Mouse (Mus musculus) neural tube, embryonic 15.5 days (tissue): ENCODE data around the gene Hivep1. TPM values are rescaled to one million over a fixed set of nuclear protein-coding genes. Genes with fewer than 3 reads are reported as not detected.

ENCODE experiments used
- ATAC-seq: fragments of 200-750 bp; cut with Nextera tagmentation; 2 replicates; pipeline ENCODE4 v1.8.0; 2017; ENCODE audit warnings: mild to moderate bottlenecking, moderate TSS enrichment, moderate library complexity; ENCODE audit not compliant: low FRiP score
- H3K27ac ChIP-seq: fragments of 300-500 bp; sonication (generic); replicated peaks from 2 replicates; pipeline ENCODE4 v1.5.1; 2015; ENCODE audit warnings: mild to moderate bottlenecking, inconsistent platforms
- H3K27me3 ChIP-seq: fragments of 300-500 bp; sonication (generic); replicated peaks from 2 replicates; pipeline ENCODE4 v1.6.1; 2015; ENCODE audit warnings: inconsistent platforms
- H3K36me3 ChIP-seq: fragments of 300-500 bp; sonication (generic); 2 replicates; pipeline ENCODE4 v1.6.1; 2015; ENCODE audit warnings: inconsistent platforms
- H3K4me1 ChIP-seq: fragments of 300-500 bp; sonication (generic); 2 replicates; pipeline ENCODE4 v1.6.1; 2015; ENCODE audit warnings: inconsistent platforms
- H3K4me2 ChIP-seq: fragments of 300-500 bp; sonication (generic); 2 replicates; pipeline ENCODE4 v1.6.1; 2015; ENCODE audit warnings: inconsistent platforms, mild to moderate bottlenecking, moderate library complexity
- H3K4me3 ChIP-seq: fragments of 300-500 bp; sonication (generic); replicated peaks from 2 replicates; pipeline ENCODE4 v1.5.1; 2015; ENCODE audit warnings: mild to moderate bottlenecking, inconsistent platforms
- H3K9ac ChIP-seq: fragments of 300-500 bp; sonication (generic); replicated peaks from 2 replicates; pipeline ENCODE4 v1.6.1; 2015; ENCODE audit warnings: mild to moderate bottlenecking, inconsistent platforms
- H3K9me3 ChIP-seq: fragments of 300-500 bp; sonication (generic); replicated peaks from 2 replicates; pipeline ENCODE4 v1.6.1; 2016; ENCODE audit warnings: inconsistent platforms
- WGBS: fragments of 180-500 bp; shearing (Covaris S2); methylation state at CpG from one replicate; pipeline ENCODE4 v1.1.7; 2015; ENCODE audit warnings: mixed read lengths; 5-methylcytosine and 5-hydroxymethylcytosine counted together
- polyA plus RNA-seq: library from polyadenylated mRNA; unstranded; fragments of >200 nt; fragmentation: Nextera tagmentation; extraction: Ambion mirVana; gene quantifications from 2 replicates; pipeline ENCODE4 v1.2.1, GENCODE M21; 2015

Gene Hivep1
- polyA plus RNA-seq, 1 experiment from 2014 or later: 17.6 TPM

GRCm38 (mm10) chr13:42121106-42121776 is 69.4 kb downstream of the Hivep1 start:
- Histone ChIP-seq H3K4me3 (no peak overlapping the region), H3K9ac (no peak overlapping the region), H3K9me3 (no peaks in the 10 kb centered on the region), H3K27ac (no peak overlapping the region), H3K4me1 (peaks cover 10% of the 10 kb centered on the region; the same call in 1 of the 2 replicates), H3K4me2 (no peak overlapping the region), H3K27me3 (no peaks in the 10 kb centered on the region), H3K36me3 (peaks cover 6% of the 10 kb centered on the region; the same call in 1 of the 2 replicates)
- peak; percentile 17; the same call in 1 of the 2 replicates for ATAC-seq
- WGBS: 78% methylated on average over 5 of the region's 5 CpGs

- peaks cover 10% of the 10 kb centered on the region; the same call in 1 of the 2 replicates for H3K4me1 ChIP-seq
- H3K27ac ChIP-seq: peak overlapping the region; percentile 3
- no peak overlapping the region for H3K9ac ChIP-seq
- no peaks in the 10 kb centered on the region for H3K27me3 ChIP-seq
- no peak overlapping the region for H3K4me3 ChIP-seq
- peaks cover 6% of the 10 kb centered on the region; the same call in 1 of the 2 replicates for H3K36me3 ChIP-seq
- WGBS: 51% methylated on average over 5 of the region's 5 CpGs
- H3K4me2 ChIP-seq: no peak overlapping the region
- H3K9me3 ChIP-seq: no peaks in the 10 kb centered on the region
- ATAC-seq: peak; percentile 59
Measured at GRCm38 (mm10) chr13:42121777-42122682, 70.2 kb downstream of the Hivep1 start.

GRCm38 (mm10) chr13:42144627-42145026 is 92.8 kb downstream of the Hivep1 start:
- WGBS: 75% methylated on average over 3 of the region's 3 CpGs

GRCm38 (mm10) chr13:42149328-42150071 is 97.7 kb downstream of the Hivep1 start:
- no peak overlapping the region for H3K4me3 ChIP-seq
- peak overlapping the region; percentile 78 for H3K27ac ChIP-seq
- H3K4me1 ChIP-seq: peaks cover 33% of the 10 kb centered on the region
- peak overlapping the region; percentile 11; the same call in 1 of the 2 replicates for H3K9ac ChIP-seq
- peak; percentile 71 for ATAC-seq
- H3K36me3 ChIP-seq: 0 out of 2 replicates have a peak, but pooled peaks cover under 1% of the 10 kb centered on the region
- H3K4me2 ChIP-seq: peak overlapping the region; percentile 25; the same call in 1 of the 2 replicates
- H3K9me3 ChIP-seq: no peaks in the 10 kb centered on the region
- no peaks in the 10 kb centered on the region for H3K27me3 ChIP-seq
- WGBS: 17% methylated on average over 9 of the region's 9 CpGs

More at GRCm38 (mm10) chr13:42144627-42145026, 92.8 kb downstream of the Hivep1 start:
- Histone ChIP-seq H3K9me3 (no peaks in the 10 kb centered on the region), H3K4me2 (no peak overlapping the region), H3K27ac (no peak overlapping the region), H3K9ac (no peak overlapping the region), H3K36me3 (no peaks in the 10 kb centered on the region), H3K4me3 (no peak overlapping the region), H3K4me1 (peaks cover 19% of the 10 kb centered on the region), H3K27me3 (no peaks in the 10 kb centered on the region)
- ATAC-seq: no peak

DNA sequence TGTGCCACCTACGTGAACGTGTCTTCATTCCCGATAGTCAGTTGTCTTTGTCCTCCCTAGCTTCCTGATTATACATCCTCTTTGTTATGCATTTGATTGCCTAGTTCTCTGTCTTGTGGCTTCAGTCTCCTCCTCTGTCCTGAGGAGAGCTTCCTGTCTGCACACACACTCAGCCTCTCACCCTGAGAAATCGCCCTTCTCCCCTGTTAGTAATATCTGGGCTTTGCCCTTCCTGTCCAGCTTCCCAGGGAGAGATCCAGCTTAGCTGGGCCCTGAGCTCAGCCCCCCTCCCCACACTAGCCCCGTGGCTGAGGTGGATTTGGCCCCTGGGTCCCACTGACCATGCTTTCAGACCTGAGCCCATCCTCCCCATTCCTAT is 98.2 kb downstream of the Hivep1 start:
- Histone ChIP-seq H3K4me1 (peaks cover 33% of the 10 kb centered on the region), H3K4me3 (no peak overlapping the region), H3K9ac (peak overlapping the region; percentile 11; the same call in 1 of the 2 replicates), H3K9me3 (no peaks in the 10 kb centered on the region), H3K4me2 (peak overlapping the region; percentile 25; the same call in 1 of the 2 replicates), H3K27ac (peak overlapping the region; percentile 78), H3K27me3 (no peaks in the 10 kb centered on the region), H3K36me3 (peaks cover 6% of the 10 kb centered on the region; the same call in 1 of the 2 replicates)
- 19% methylated on average over 5 of the region's 5 CpGs for WGBS
- ATAC-seq: peak; percentile 37

DNA sequence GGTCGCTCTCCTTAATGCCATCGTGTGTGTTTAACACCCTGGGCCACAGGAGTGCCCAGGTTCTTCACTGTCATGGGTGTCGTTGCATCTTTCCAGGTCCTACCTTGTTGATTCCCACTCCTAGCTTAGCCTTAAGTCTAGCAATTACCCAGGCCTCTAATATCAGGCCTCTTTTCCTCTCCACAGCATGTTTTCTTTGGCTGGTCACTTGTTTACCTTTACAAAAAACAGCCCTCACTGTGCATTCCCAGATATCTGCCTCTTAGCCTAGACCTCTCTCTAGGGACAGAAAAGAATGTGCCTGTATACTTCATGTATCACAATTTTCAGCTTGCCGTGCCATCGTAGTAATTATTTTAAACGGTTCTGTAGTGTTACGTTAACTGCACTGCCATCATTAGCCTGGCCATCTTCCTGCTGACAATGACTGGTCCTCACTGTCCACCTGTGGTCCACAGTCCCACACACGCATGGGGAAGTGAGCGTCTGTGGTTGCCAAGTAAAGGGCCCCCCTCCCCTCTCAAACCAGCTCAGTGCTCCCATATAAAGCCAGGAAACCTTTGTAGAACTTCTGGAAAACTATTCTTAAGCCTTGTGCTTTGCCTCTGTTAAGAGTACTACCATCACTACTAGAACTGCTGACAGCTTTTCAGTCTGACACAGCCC is 98.8 kb downstream of the Hivep1 start:
- Histone ChIP-seq H3K9ac (no peak overlapping the region), H3K4me1 (peaks cover 32% of the 10 kb centered on the region), H3K4me2 (no peak overlapping the region)

GRCm38 (mm10) chr13:42158259-42158658 is 106.4 kb downstream of the Hivep1 start:
- WGBS: 94% methylated on average over 14 of the region's 14 CpGs
- Histone ChIP-seq H3K4me1 (0 out of 2 replicates have a peak, but pooled peaks cover 2% of the 10 kb centered on the region), H3K9me3 (no peaks in the 10 kb centered on the region), H3K4me2 (no peak overlapping the region), H3K27me3 (no peaks in the 10 kb centered on the region), H3K36me3 (peaks cover 32% of the 10 kb centered on the region), H3K4me3 (no peak overlapping the region), H3K27ac (no peak overlapping the region), H3K9ac (no peak overlapping the region)
- no peak for ATAC-seq

More for the DNA sequence above, 98.8 kb downstream of the Hivep1 start:
- peak overlapping the region; percentile 78 for H3K27ac ChIP-seq
- no peak overlapping the region for H3K4me3 ChIP-seq
- H3K27me3 ChIP-seq: no peaks in the 10 kb centered on the region
- ATAC-seq: no peak
- H3K9me3 ChIP-seq: no peaks in the 10 kb centered on the region
- WGBS: 64% methylated on average over 9 of the region's 9 CpGs
- H3K36me3 ChIP-seq: peaks cover 11% of the 10 kb centered on the region; the same call in 1 of the 2 replicates

GRCm38 (mm10) chr13:42159416-42160185 is 107.8 kb downstream of the Hivep1 start:
- H3K27ac ChIP-seq: peak overlapping the region; percentile 45; the same call in 1 of the 2 replicates
- 0 out of 2 replicates have a peak, but pooled peaks cover 2% of the 10 kb centered on the region for H3K4me1 ChIP-seq
- H3K27me3 ChIP-seq: no peaks in the 10 kb centered on the region
- no peaks in the 10 kb centered on the region for H3K9me3 ChIP-seq
- no peak overlapping the region for H3K4me3 ChIP-seq
- H3K4me2 ChIP-seq: no peak overlapping the region
- WGBS: 65% methylated on average over 14 of the region's 14 CpGs
- H3K36me3 ChIP-seq: peaks cover 31% of the 10 kb centered on the region
- ATAC-seq: no peak; the same call in 1 of the 2 replicates
- no peak overlapping the region for H3K9ac ChIP-seq

- H3K9ac ChIP-seq: no peak overlapping the region
- H3K27ac ChIP-seq: no peak overlapping the region
- H3K4me3 ChIP-seq: no peak overlapping the region
- H3K36me3 ChIP-seq: peaks cover 15% of the 10 kb centered on the region
- no peaks in the 10 kb centered on the region for H3K27me3 ChIP-seq
- H3K9me3 ChIP-seq: no peaks in the 10 kb centered on the region
- H3K4me2 ChIP-seq: no peak overlapping the region
- 78% methylated on average over 1 of the region's 1 CpGs for WGBS
- H3K4me1 ChIP-seq: peaks cover 5% of the 10 kb centered on the region; the same call in 1 of the 2 replicates
- no peak for ATAC-seq
Measured at GRCm38 (mm10) chr13:42170802-42171201, 119.0 kb downstream of the Hivep1 start.

DNA sequence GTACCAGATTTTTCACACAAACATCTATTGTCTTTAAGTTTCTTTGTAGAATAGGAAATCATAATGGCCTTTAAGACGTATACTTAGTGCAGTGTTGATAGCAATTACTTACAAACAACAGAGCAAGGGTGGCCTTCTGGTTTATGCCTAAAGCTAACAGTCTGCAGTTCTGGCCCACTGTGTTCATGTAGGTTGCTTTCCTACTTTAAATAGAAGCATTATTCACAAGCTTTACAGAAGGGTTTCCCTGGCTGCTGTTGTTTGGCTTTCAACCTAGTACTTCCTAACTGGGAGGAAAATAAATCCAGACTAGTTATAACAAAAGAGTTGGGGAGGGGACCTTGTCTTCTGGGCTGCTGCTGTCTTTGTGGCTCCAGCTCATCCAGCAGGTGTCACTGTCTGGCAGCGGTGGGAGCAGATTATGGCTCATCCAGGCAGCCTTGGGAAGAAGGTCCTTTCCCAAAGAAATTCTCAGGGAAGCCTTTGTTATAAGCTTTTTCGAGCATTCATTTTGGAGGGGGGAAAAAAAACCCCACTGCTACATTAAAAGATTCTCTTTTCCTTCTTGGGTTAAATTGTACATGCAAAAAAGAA is 123.1 kb downstream of the Hivep1 start:
- WGBS: 23% methylated on average over 3 of the region's 3 CpGs
- Histone ChIP-seq H3K36me3 (peaks cover 19% of the 10 kb centered on the region), H3K4me1 (peaks cover 5% of the 10 kb centered on the region; the same call in 1 of the 2 replicates), H3K27ac (peak overlapping the region; percentile 30; the same call in 1 of the 2 replicates), H3K4me3 (no peak overlapping the region), H3K9ac (no peak overlapping the region), H3K27me3 (no peaks in the 10 kb centered on the region), H3K9me3 (no peaks in the 10 kb centered on the region), H3K4me2 (no peak overlapping the region)
- peak; percentile 79; the same call in 1 of the 2 replicates for ATAC-seq
